Mouse (Mus musculus): Measurements from ENCODE around the gene Slc47a2. TPM values are rescaled to one million over a fixed set of nuclear protein-coding genes. Genes with fewer than 3 reads are reported as not detected.

Slc47a2 gene
- total and polyA plus RNA-seq, 3 experiments: 0.15 to 0.25 TPM; not detected in 1

DNA sequence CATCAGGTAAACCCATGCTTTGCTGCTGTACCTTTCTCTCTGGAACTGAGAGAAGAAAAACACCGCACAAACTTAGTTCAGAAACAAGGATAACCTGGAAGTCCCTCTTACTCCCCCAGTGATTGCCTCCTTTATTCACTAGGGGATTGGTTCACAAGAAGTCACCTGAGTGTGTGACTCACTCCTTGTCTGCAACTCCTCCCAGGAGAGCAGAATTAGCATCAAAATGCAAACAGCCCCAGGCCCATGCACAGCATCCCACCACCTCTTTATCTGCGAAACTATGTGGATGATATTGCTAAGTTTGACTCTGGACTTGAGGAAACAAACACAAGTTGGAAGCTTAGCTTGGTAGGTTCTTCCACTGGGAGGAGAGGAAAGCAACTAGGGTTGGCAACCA, 45.3 kb downstream of the Slc47a2 start:
- Histone ChIP-seq H3K9me3 (replicated peaks; ENCODE audit: insufficient read depth, low read length) (no peaks in the 10 kb centered on the region), H3K9ac (ENCODE audit: control insufficient read depth, low read depth, low read length, poor library complexity, severe bottlenecking) (no peak overlapping the region), H3K27ac (ENCODE audit: control insufficient read depth, low read depth, low read length) (no peak overlapping the region), H3K27me3 (ENCODE audit: control insufficient read depth in 1 of 2, insufficient read depth in 2 of 2, low read length in 2 of 2) (peaks cover 5 to 8% of the 10 kb centered on the region in 2 experiments; a peak in 3 of 4 replicates), H3K4me3 (ENCODE audit: control insufficient read depth in 1 of 2, insufficient read depth in 1 of 2, low read depth in 2 of 2, low read length in 2 of 2) (no peak overlapping the region), H3K79me2 (ENCODE audit: control insufficient read depth, insufficient read depth, low read length, poor library complexity) (no peaks in the 10 kb centered on the region), H3K36me3 (ENCODE audit: control insufficient read depth in 1 of 2, insufficient read depth in 2 of 2, low read length in 2 of 2) (peaks cover 0 to 11% of the 10 kb centered on the region in 2 experiments; a peak in 2 of 4 replicates), H3K4me1 (ENCODE audit: control insufficient read depth in 1 of 2, insufficient read depth in 2 of 2, low read length in 2 of 2) (peaks cover 17 to 24% of the 10 kb centered on the region in 2 experiments; a peak in 3 of 4 replicates)
- DNase-seq (ENCODE audit: low read depth, low spot score): no peak
- no peak for TF ChIP-seq MYB (IDR thresholded peaks at IDR 0.05; ENCODE audit: low read depth, low read length)
- TF ChIP-seq MEF2A (IDR thresholded peaks at IDR 0.05; ENCODE audit: extremely low read depth, insufficient replicate concordance, low read depth, low read length, poor library complexity, severe bottlenecking): no peak
- TF ChIP-seq ZKSCAN1 (IDR thresholded peaks at IDR 0.05; ENCODE audit: low read depth, low read length): no peak
- no peak for TF ChIP-seq KAT2A (conservative IDR thresholded peaks at IDR 0.05; ENCODE audit: low read depth, low read length)
- no peak for TF ChIP-seq BHLHE40 (IDR thresholded peaks at IDR 0.05; ENCODE audit: borderline replicate concordance, low read depth, low read length)
- TF ChIP-seq HCFC1 (IDR thresholded peaks at IDR 0.05; ENCODE audit: low read depth, low read length): no peak
- no peak for TF ChIP-seq MYC (IDR thresholded peaks at IDR 0.05; ENCODE audit: low read depth, low read length)
- TF ChIP-seq EP300 (IDR thresholded peaks at IDR 0.05; ENCODE audit: low read depth in 1 of 2, low read length in 2 of 2): no peak
- no peak for TF ChIP-seq MAZ (IDR thresholded peaks at IDR 0.05; ENCODE audit: low read depth, low read length)
- no peak for TF ChIP-seq POLR2AphosphoS5 (IDR thresholded peaks at IDR 0.05; ENCODE audit: borderline replicate concordance, low read depth, low read length)
- no peak for TF ChIP-seq GATA1 (IDR thresholded peaks at IDR 0.05; ENCODE audit: low read depth, low read length)
- no peak for TF ChIP-seq CHD1 (IDR thresholded peaks at IDR 0.05; ENCODE audit: low read depth, low read length)
- no peak for TF ChIP-seq TBP (IDR thresholded peaks at IDR 0.05; ENCODE audit: low read depth, low read length)
- no peak for TF ChIP-seq MAX (IDR thresholded peaks at IDR 0.05; ENCODE audit: low read length)
- no peak for TF ChIP-seq TAL1 (IDR thresholded peaks at IDR 0.05; ENCODE audit: low read length)
- TF ChIP-seq ZC3H11A (IDR thresholded peaks at IDR 0.05; ENCODE audit: low read depth, low read length): no peak
- TF ChIP-seq ZNF384 (IDR thresholded peaks at IDR 0.05; ENCODE audit: low read depth, low read length): no peak

DNA sequence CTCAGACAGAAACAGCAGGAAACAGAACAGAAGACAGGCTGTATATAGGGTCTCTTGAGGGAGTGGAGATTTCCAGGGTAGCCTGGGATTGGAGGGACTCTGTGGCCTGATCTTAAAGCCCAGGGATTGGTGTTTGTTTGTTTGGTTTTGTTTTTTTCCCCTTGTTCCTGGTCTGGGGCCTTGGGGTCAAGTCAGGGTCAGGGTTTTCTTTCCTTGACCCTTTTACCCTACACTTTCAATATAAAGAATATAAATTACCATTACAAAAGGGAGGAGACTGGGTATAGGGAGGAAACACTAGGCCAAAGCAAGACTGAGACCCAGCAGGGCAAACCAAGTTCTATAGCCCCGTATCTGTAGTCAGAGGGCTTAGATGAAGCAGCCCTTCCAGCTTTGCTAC, 46.1 kb downstream of the Slc47a2 start:
- Histone ChIP-seq H3K36me3 (ENCODE audit: control insufficient read depth in 1 of 2, insufficient read depth in 2 of 2, low read length in 2 of 2) (peaks cover 0 to 11% of the 10 kb centered on the region in 2 experiments; a peak in 2 of 4 replicates), H3K79me2 (ENCODE audit: control insufficient read depth, insufficient read depth, low read length, poor library complexity) (no peaks in the 10 kb centered on the region), H3K4me3 (ENCODE audit: control insufficient read depth in 1 of 2, insufficient read depth in 1 of 2, low read depth in 2 of 2, low read length in 2 of 2) (no peak overlapping the region), H3K9me3 (replicated peaks; ENCODE audit: insufficient read depth, low read length) (no peaks in the 10 kb centered on the region), H3K27me3 (ENCODE audit: control insufficient read depth in 1 of 2, insufficient read depth in 2 of 2, low read length in 2 of 2) (peaks cover 8% of the 10 kb centered on the region in 2 experiments; a peak in 3 of 4 replicates), H3K9ac (ENCODE audit: control insufficient read depth, low read depth, low read length, poor library complexity, severe bottlenecking) (no peak overlapping the region), H3K27ac (ENCODE audit: control insufficient read depth, low read depth, low read length) (no peak overlapping the region), H3K4me1 (ENCODE audit: control insufficient read depth in 1 of 2, insufficient read depth in 2 of 2, low read length in 2 of 2) (peaks cover 17 to 24% of the 10 kb centered on the region in 2 experiments; a peak in 3 of 4 replicates)
- TF ChIP-seq TBP (IDR thresholded peaks at IDR 0.05; ENCODE audit: low read depth, low read length) (no peak), EP300 (IDR thresholded peaks at IDR 0.05; ENCODE audit: low read depth in 1 of 2, low read length in 2 of 2) (no peak), TCF12 (IDR thresholded peaks at IDR 0.05; ENCODE audit: low read depth, low read length) (no peak), CTCF (IDR thresholded peaks at IDR 0.05 in 2 of 3, conservative IDR thresholded peaks at IDR 0.05 in 1 of 3; ENCODE audit: control insufficient read depth in 1 of 3, insufficient read depth in 1 of 3, low read depth in 2 of 3, low read length in 3 of 3, poor library complexity in 1 of 3, severe bottlenecking in 1 of 3) (no peak), NRF1 (IDR thresholded peaks at IDR 0.05; ENCODE audit: insufficient read depth, low read depth, low read length, poor library complexity, severe bottlenecking) (no peak), BHLHE40 (IDR thresholded peaks at IDR 0.05; ENCODE audit: borderline replicate concordance, low read depth, low read length) (no peak), POLR2AphosphoS2 (IDR thresholded peaks at IDR 0.05; ENCODE audit: low read length) (no peak), USF2 (IDR thresholded peaks at IDR 0.05; ENCODE audit: borderline replicate concordance in 1 of 2, insufficient read depth in 1 of 2, low read depth in 1 of 2, low read length in 2 of 2) (no peak)
- no peak for DNase-seq (ENCODE audit: low read depth, low spot score)

Measured in MEL (cell line).